Mouse (Mus musculus) right cerebral cortex, postnatal 10 days (tissue): ENCODE measurements around the gene Olfr1053.
"Not testable (repeated sequence)": the region's sequence is repeated elsewhere in the genome, so short reads cannot be mapped to it uniquely, and the experiment has no call there.

ENCODE experiments used
- DNase-seq, 2 experiments: peaks; one replicate each; pipeline ENCODE4 v3.0.0; 2021; ENCODE audit warnings: low spot score in 2 of 2

Gene Olfr1053

GRCm38 (mm10) chr2:86315184-86315583 is at the start of gene Olfr1053:
Gene Olfr1053 (minus strand): TSS chr2:86315284.
- no peak for DNase-seq

DNA sequence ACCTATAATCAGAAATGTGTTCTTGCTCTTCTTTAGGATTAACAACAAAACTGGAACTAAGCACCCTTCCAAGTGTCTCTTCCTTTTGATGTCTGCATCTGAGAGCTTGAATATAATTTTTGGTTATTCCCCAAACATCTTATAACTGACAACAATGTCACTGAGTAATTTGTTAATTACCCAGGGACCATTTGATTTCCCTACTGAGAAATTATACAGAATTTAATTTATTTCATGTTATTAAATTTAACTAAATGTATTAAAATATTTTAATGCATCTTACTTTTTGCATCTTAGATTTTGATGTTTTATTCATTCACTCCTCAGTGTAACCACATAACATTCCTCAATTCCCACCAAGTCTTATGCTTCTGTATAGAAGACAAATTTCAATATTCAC is 47.3 kb upstream of the Olfr1053 start, which contains the start of gene Olfr1056:
Gene Olfr1056 (minus strand): TSS at position 101 of the 400 bp plus-strand sequence.
- DNase-seq = no peak

GRCm38 (mm10) chr2:86351751-86352150 is 36.7 kb upstream of the Olfr1053 start:
- DNase-seq = not testable (repeated sequence)

- no peak for DNase-seq
These were observed 35.1 kb upstream of the Olfr1053 start, which contains the start of gene Olfr1055 for GRCm38 (mm10) chr2:86350184-86350583. Gene Olfr1055 (minus strand): TSS chr2:86350284.

GRCm38 (mm10) chr2:86335333-86335732 is 20.2 kb upstream of the Olfr1053 start, which contains the start of gene Olfr1054:
Gene Olfr1054 (minus strand): TSS chr2:86335433.
- no peak for DNase-seq

DNA sequence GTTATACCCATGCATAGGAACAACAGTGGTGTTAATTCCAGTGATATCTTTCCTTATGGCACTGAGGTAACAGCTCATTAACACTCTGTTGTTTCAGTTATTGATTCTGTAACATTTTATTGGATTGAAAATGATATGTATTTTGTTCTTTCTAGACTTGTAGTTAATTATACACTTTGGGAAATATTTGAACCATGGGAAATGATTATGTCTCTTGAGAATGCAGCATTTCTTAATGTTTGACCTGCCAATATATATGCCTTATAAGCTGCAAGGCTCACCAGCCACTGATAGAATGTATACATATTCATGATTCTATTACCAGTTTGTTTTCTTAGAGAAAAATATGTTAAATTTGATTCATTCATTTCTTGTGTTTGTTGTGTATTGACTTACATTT is 22.9 kb downstream of the Olfr1053 start, which contains the start of gene Olfr1052:
Gene Olfr1052 (plus strand): TSS at position 301 of the 400 bp plus-strand sequence.
- no peak for DNase-seq

DNA sequence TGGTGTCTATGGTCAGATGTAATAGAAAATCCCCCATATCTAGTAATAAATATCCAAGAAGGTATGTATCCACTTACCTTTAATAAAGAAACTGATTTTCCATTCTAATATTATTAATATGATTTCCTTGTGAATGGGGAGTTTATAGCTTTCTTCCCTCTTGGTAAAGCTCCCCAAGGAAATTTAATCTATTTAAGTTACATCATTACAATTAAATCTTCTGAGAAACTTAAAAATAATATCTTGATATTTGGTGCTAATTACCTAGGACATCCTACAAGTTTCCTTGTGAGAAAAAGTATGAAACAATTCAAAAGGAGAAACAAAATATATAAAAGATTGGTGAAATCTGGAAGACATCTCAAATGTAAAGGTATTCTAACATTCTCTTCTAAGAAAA is 36.1 kb downstream of the Olfr1053 start, which contains the start of gene Olfr1051:
Gene Olfr1051 (minus strand): TSS at position 101 of the 400 bp plus-strand sequence.
- not testable (repeated sequence) for DNase-seq
